Mouse (Mus musculus) embryonic facial prominence, embryonic 10.5 days (tissue): Measurements from ENCODE around the gene Kpna6. TPM values are rescaled to one million over a fixed set of nuclear protein-coding genes. Genes with fewer than 3 reads are reported as not detected.

Source experiments
- DNase-seq: peaks from one replicate; pipeline ENCODE4 v3.0.0-alpha.2; 2017; ENCODE audit warnings: low spot score
- H3K27ac ChIP-seq: fragments of 300-500 bp; sonication (generic); replicated peaks from 2 replicates; pipeline ENCODE4 v1.5.1; 2016; ENCODE audit warnings: mild to moderate bottlenecking
- H3K27me3 ChIP-seq: fragments of 300-500 bp; sonication (generic); replicated peaks from 2 replicates; pipeline ENCODE4 v1.6.1; 2016; ENCODE audit warnings: low read depth, mild to moderate bottlenecking; ENCODE audit not compliant: poor library complexity, severe bottlenecking
- H3K36me3 ChIP-seq: fragments of 300-500 bp; sonication (generic); replicated peaks from 2 replicates; pipeline ENCODE4 v1.6.1; 2016; ENCODE audit warnings: mild to moderate bottlenecking, moderate library complexity
- H3K4me1 ChIP-seq: fragments of 300-500 bp; sonication (generic); 2 replicates; pipeline ENCODE4 v1.6.1; 2016
- H3K4me3 ChIP-seq: fragments of 300-500 bp; sonication (generic); 2 replicates; pipeline ENCODE4 v1.5.1; 2016; ENCODE audit warnings: mild to moderate bottlenecking, moderate library complexity
- H3K9me3 ChIP-seq: fragments of 300-500 bp; sonication (generic); 2 replicates; pipeline ENCODE4 v1.6.1; 2016; ENCODE audit warnings: mild to moderate bottlenecking
- WGBS: fragments of 180-500 bp; shearing (Covaris S2); methylation state at CpG from one replicate; pipeline ENCODE4 v1.1.7; 2016; 5-methylcytosine and 5-hydroxymethylcytosine counted together
- polyA plus RNA-seq: library from polyadenylated mRNA; unstranded; fragments of >200 nt; fragmentation: Nextera tagmentation; extraction: Ambion mirVana; gene quantifications from 2 replicates; pipeline ENCODE4 v1.2.1, GENCODE M21; 2016

Kpna6 gene
- polyA plus RNA-seq, 1 experiment from 2014 or later, result 14.0 TPM

GRCm38 (mm10) chr4:129683901-129684493 is 11.4 kb upstream of the Kpna6 start:
- H3K9me3 ChIP-seq, result no peaks in the 10 kb centered on the region
- 88% methylated on average over 11 of the region's 11 CpGs for WGBS
- no peak for DNase-seq
- peaks cover 94% of the 10 kb centered on the region for H3K36me3 ChIP-seq
- H3K4me1 ChIP-seq, result no peaks in the 10 kb centered on the region
- no peaks in the 10 kb centered on the region for H3K27me3 ChIP-seq
- no peak overlapping the region for H3K4me3 ChIP-seq
- H3K27ac ChIP-seq, result no peak overlapping the region

GRCm38 (mm10) chr4:129681837-129682236 is 9.3 kb upstream of the Kpna6 start:
- Histone ChIP-seq H3K9me3 (no peaks in the 10 kb centered on the region), H3K36me3 (peaks cover 96% of the 10 kb centered on the region), H3K4me3 (no peak overlapping the region), H3K27ac (no peak overlapping the region), H3K4me1 (no peaks in the 10 kb centered on the region), H3K27me3 (no peaks in the 10 kb centered on the region)
- no peak for DNase-seq
- WGBS, result 95% methylated on average over 11 of the region's 11 CpGs

GRCm38 (mm10) chr4:129672878-129673449 is 397 bp upstream of the Kpna6 start:
- H3K9me3 ChIP-seq, result no peaks in the 10 kb centered on the region
- H3K4me1 ChIP-seq, result peaks cover 20% of the 10 kb centered on the region
- peak overlapping the region; percentile 100 for H3K4me3 ChIP-seq
- no peak for DNase-seq
- H3K27ac ChIP-seq, result peak overlapping the region; percentile 93
- 12% methylated on average over 10 of the region's 10 CpGs for WGBS
- no peaks in the 10 kb centered on the region for H3K27me3 ChIP-seq
- peaks cover 51% of the 10 kb centered on the region for H3K36me3 ChIP-seq

- Histone ChIP-seq H3K4me3 (peak overlapping the region; percentile 100), H3K4me1 (peaks cover 20% of the 10 kb centered on the region), H3K36me3 (peaks cover 49% of the 10 kb centered on the region), H3K27me3 (no peaks in the 10 kb centered on the region), H3K27ac (peak overlapping the region; percentile 93), H3K9me3 (no peaks in the 10 kb centered on the region)
- WGBS, result 9% methylated on average over 12 of the region's 12 CpGs
- DNase-seq, result peak; percentile 61
Observed at GRCm38 (mm10) chr4:129671491-129672082, 980 bp downstream of the Kpna6 start.

- WGBS, result 94% methylated on average over 3 of the region's 3 CpGs
- no peak for DNase-seq
- Histone ChIP-seq H3K9me3 (no peaks in the 10 kb centered on the region), H3K27ac (no peak overlapping the region), H3K4me1 (no peaks in the 10 kb centered on the region), H3K27me3 (no peaks in the 10 kb centered on the region), H3K4me3 (no peak overlapping the region), H3K36me3 (peaks cover 85% of the 10 kb centered on the region)
Observed at GRCm38 (mm10) chr4:129662255-129662813, 10.2 kb downstream of the Kpna6 start.

GRCm38 (mm10) chr4:129661584-129661983 is 11.0 kb downstream of the Kpna6 start:
- WGBS, result 97% methylated on average over 3 of the region's 3 CpGs
- H3K36me3 ChIP-seq, result peaks cover 85% of the 10 kb centered on the region
- no peak for DNase-seq
- no peak overlapping the region for H3K27ac ChIP-seq
- no peaks in the 10 kb centered on the region for H3K27me3 ChIP-seq
- H3K9me3 ChIP-seq, result no peaks in the 10 kb centered on the region
- no peaks in the 10 kb centered on the region for H3K4me1 ChIP-seq
- no peak overlapping the region for H3K4me3 ChIP-seq

GRCm38 (mm10) chr4:129654770-129655169 is 17.8 kb downstream of the Kpna6 start:
- Histone ChIP-seq H3K4me3 (no peak overlapping the region), H3K4me1 (no peaks in the 10 kb centered on the region), H3K36me3 (peaks cover 100% of the 10 kb centered on the region), H3K27me3 (no peaks in the 10 kb centered on the region), H3K9me3 (no peaks in the 10 kb centered on the region), H3K27ac (no peak overlapping the region)
- 93% methylated on average over 14 of the region's 14 CpGs for WGBS
- no peak for DNase-seq

- no peak overlapping the region for H3K27ac ChIP-seq
- H3K4me3 ChIP-seq, result no peak overlapping the region
- WGBS, result 95% methylated on average over 8 of the region's 8 CpGs
- H3K27me3 ChIP-seq, result no peaks in the 10 kb centered on the region
- no peaks in the 10 kb centered on the region for H3K9me3 ChIP-seq
- H3K36me3 ChIP-seq, result peaks cover 100% of the 10 kb centered on the region
- DNase-seq, result no peak
- H3K4me1 ChIP-seq, result no peaks in the 10 kb centered on the region
Observed at GRCm38 (mm10) chr4:129650359-129650758, 22.2 kb downstream of the Kpna6 start.

- DNase-seq, result no peak
- 82% methylated on average over 1 of the region's 1 CpGs for WGBS
- H3K27me3 ChIP-seq, result no peaks in the 10 kb centered on the region
- peaks cover 97% of the 10 kb centered on the region for H3K36me3 ChIP-seq
- no peak overlapping the region for H3K27ac ChIP-seq
- H3K4me3 ChIP-seq, result no peak overlapping the region
- no peaks in the 10 kb centered on the region for H3K9me3 ChIP-seq
- no peaks in the 10 kb centered on the region for H3K4me1 ChIP-seq
Observed at GRCm38 (mm10) chr4:129648656-129649055, 23.9 kb downstream of the Kpna6 start.

GRCm38 (mm10) chr4:129645204-129645603 is 27.4 kb downstream of the Kpna6 start:
- Histone ChIP-seq H3K9me3 (no peaks in the 10 kb centered on the region), H3K27me3 (no peaks in the 10 kb centered on the region), H3K36me3 (peaks cover 69% of the 10 kb centered on the region), H3K4me3 (no peak overlapping the region), H3K4me1 (peaks cover 7% of the 10 kb centered on the region), H3K27ac (no peak overlapping the region)
- DNase-seq, result no peak
- 87% methylated on average over 6 of the region's 6 CpGs for WGBS

- 59% methylated on average over 5 of the region's 5 CpGs for WGBS
- H3K36me3 ChIP-seq, result peaks cover 67% of the 10 kb centered on the region
- H3K4me3 ChIP-seq, result peak overlapping the region; percentile 86
Observed at GRCm38 (mm10) chr4:129641756-129642155, 30.8 kb downstream of the Kpna6 start.

GRCm38 (mm10) chr4:129640638-129641467 is 31.7 kb downstream of the Kpna6 start, which contains the start of gene Txlna:
Txlna (minus strand) TSS chr4:129641065.
- peaks cover 67% of the 10 kb centered on the region for H3K36me3 ChIP-seq
- DNase-seq, result peak; percentile 99
- under 1% methylated on average over 60 of the region's 60 CpGs for WGBS
- no peaks in the 10 kb centered on the region for H3K27me3 ChIP-seq
- no peaks in the 10 kb centered on the region for H3K9me3 ChIP-seq
- H3K27ac ChIP-seq, result peak within 1 kb of the TSS; percentile 93
- peaks cover 27% of the 10 kb centered on the region for H3K4me1 ChIP-seq
- H3K4me3 ChIP-seq, result peak within 1 kb of the TSS; percentile 86

More at GRCm38 (mm10) chr4:129641756-129642155, 30.8 kb downstream of the Kpna6 start:
- Histone ChIP-seq H3K27me3 (no peaks in the 10 kb centered on the region), H3K9me3 (no peaks in the 10 kb centered on the region), H3K27ac (no peak overlapping the region; the same call in 1 of the 2 replicates), H3K4me1 (peaks cover 27% of the 10 kb centered on the region)
- no peak for DNase-seq
